Mouse (Mus musculus) monocyte, adult 5-6 weeks (primary cell): Measurements from ENCODE around the gene Atp13a1. TPM values are rescaled to one million over a fixed set of nuclear protein-coding genes. Genes with fewer than 3 reads are reported as not detected.

Experiments
- ATAC-seq: fragments of 153-309, 156-312 bp; replicated peaks from 2 replicates; pipeline ENCODE4 v1.8.0; 2017; ENCODE audit warnings: mild to moderate bottlenecking; ENCODE audit not compliant: low TSS enrichment, insufficient number of reproducible peaks, severe bottlenecking, poor library complexity, low FRiP score
- total RNA-seq: library from RNA; stranded (forward); fragments of 200-1000, 200-491, 200-594 nt; gene quantifications from 3 replicates; pipeline ENCODE4 v1.2.3, GENCODE M21; 2017

Gene Atp13a1
- total RNA-seq, 1 experiment from 2014 or later = 10.5 TPM

DNA sequence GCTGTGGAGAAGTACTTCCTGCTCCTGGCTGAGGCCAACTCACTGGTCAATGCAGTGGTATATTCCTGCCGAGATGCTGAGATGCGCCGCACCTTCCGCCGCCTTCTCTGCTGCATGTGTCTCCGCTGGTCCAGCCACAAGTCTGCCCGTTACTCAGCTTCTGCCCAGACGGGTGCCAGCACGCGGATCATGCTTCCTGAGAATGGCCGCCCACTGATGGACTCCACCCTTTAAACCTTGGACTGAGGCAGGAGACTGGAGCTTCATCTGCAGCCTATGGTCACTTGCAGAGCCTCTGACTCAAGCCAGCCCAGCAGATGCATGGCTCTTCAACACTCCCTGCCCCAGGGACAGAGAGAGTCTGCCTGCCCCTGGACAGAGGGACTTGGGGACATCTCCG lies 35.4 kb downstream of the Atp13a1 start:
- ATAC-seq = no peak

DNA sequence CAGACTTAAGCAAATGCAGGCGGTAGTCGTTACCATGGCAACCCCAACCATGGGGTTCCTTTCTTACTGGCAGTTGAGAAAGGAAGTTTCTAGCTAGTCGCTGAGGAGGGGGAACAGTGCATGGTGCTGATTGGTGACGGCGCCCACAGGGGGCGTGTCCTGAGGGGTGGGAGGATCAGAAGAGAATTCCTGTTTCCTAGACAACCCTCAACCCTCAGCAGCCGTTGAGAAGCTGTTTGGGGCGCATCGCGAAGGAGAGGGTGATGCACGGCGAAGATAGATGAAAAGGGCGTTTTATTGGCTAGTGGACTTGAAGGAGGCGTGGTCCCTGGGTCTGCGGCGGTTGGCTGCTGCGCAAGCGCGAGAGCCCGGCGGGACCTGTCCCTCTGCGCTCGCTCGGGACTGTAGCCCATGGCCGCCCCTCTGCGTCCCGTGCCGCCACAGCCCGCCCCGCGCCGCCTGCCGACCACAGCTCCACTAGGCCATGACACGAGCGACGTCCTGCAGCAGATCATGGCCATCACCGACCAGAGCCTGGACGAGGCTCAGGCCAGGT lies 41.4 kb downstream of the Atp13a1 start, which contains the start of gene Pbx4:
Gene Pbx4, plus strand, starts transcription at position 194 of the 556 bp plus-strand sequence.
- ATAC-seq = peak; percentile 93

DNA sequence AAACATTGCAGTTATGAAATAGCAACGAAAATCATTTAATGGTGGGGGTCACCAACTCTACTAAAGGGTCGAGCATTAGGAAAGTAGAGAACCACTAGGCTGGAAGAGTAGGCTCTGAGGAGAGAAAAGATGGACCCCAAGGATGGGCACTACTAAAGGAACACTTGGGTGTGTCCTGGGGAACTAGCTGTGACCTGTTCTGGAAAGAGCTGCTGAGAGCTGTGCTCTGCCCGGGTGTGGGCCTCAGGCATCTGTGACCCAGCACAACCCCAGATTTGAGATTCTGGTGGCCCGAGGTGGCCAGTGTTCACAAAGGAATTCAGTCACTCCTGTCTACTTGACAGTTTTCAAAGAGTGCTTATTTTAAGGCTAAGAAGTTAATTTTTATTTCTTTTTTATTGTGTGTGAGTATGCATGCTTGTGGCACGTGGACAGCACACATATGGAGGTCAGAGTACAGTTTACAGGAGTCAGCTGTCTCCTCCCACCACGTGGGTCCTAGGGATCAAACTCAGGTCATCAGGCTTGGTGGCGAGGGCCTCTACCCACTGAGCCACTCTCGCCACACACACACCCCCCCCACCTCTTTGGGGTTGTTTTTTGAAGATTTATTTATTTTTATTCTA lies 46.2 kb downstream of the Atp13a1 start:
- no peak for ATAC-seq

DNA sequence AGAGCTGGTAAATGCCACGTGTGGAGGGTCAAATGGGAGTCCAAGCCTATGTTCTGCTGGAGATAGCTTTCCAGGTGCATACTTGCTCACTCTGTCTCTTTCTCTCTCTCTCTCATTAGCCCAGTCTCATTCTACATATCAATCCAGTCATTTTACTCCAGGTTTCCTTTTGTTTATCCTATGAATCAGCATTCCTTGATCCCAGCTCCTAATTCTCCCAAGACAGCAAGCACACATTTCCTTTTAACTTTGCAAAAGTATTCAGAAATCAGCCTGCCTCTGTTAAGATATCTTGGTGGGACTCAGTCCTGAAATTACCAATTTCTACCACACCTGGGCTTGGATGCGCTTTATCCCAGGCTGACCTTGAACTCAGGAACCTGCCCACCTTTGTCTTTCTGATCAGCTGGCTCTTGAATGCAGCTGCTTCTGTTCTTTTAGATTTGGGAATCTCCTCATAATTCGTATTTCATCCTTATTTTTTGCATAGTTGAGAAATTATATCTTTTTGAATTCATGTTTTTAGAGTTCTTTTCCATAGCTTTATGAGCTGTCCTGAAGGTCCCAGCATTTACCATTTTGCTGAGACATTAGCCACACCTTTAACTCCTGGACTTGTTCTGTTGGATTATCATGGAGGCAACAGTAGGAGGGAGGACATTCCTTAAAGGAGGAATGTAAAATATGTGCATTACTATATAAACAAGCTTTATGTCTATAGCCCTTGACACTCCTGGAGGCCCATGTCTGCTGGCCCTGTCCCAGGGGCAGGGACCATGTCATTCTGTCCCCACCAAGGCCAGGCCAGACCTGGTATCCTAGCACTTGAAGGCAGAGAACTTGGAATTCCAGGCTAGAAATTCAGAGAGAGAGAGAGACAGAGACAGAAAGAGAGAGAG lies 56.5 kb downstream of the Atp13a1 start:
- ATAC-seq = no peak

DNA sequence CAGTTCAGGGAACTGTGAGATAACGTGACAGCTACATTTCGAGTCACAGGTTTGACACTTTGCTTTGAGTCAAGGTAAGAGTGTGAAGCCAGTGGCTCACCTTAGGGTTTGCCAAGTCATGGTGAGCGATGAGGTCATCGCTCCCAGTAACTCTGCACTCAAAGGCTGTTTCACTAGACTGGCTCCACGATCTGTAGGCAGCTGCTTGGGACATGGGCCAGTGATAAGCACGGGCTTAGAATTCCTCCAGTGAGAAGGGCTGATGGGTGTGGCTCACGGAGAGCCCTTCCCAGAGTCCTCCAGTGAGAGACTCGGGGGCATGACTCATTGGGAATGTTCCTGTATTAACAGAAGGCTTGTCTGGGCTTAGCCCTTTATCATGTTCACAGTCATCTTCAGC lies 58.0 kb downstream of the Atp13a1 start:
- no peak for ATAC-seq

DNA sequence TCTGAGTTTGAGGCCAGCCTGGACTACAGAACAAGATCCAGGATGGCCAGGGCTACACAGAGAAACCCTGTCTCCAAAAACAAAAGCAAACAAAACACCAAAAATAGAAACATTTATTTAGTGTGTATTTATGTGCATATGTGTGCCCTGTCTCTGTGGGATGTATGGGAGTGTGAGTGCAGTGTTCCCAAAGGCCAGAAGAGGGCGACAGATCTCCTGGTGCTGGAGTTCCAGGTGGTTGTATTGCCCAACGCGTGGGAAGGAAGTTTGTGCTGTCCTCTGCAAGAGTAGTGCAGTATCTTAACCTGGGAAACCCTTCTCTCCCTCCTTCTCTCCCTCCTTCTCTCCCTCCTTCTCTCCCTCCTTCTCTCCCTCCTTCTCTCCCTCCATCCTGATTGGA lies 58.9 kb downstream of the Atp13a1 start:
- no peak; the same call in 1 of the 2 replicates for ATAC-seq

DNA sequence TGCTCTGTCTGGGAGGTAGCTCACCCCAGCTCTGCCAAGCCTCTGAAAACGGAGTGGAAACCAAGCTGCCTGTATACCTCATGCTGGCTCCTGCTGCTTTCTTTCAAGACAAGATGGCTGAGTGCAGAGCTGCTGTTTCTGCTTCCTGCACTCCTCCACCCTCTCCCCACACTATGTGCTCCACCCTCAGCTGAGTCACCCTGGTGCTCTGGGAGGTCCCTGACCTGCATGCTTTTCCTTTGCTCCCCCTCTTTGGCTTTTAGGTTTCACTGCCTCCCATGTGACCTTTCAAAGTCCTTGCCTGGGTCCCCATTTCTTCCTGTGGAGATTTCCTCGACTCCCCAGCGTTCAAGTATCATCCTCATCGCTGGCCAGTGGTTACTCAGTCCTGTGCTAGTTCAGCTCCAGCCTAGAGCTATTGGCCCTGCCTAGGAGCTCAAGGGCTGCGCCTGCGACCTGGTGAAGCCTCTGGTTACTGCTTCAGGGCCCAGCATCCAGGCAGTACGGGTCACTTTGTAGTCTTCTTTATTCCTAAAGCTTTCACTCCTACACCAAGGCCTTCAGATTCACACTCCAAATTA lies 60.1 kb downstream of the Atp13a1 start:
- no peak for ATAC-seq

DNA sequence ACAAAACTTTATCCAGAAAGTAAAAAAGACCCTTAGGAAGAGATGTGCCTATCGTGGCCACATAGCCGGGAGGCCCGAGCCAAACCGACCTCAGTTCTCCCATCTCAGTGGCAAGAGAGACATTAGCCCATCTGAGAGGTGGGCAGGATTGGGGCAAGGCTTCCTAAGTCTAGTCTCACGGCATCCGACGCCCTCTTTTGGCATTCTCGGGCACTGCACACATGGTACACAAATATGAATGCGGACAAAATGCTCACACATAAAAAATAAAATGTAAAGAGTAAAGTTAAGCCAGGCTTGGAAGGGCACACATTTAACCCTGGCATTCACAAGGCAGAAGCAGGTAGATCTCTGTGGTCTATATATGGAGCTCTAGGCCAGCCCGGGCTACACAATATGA lies 62.9 kb downstream of the Atp13a1 start:
- ATAC-seq = no peak

Other genes starting within 250 kb of the Atp13a1 start
- gene Zfp868, start 165.6 kb upstream of the Atp13a1 start, total RNA-seq = 25.9 to 37.5 TPM (median 28.9 TPM) in 3 replicates
- gene Zfp964, start 136.7 kb upstream of the Atp13a1 start, total RNA-seq = 0.10 to 0.32 TPM in 2 of 3 replicates, not detected in the other
- 68.4 to 82.0 TPM (median 80.1 TPM) in 3 replicates for gene Zfp869, start 80.4 kb upstream of the Atp13a1 start, total RNA-seq
- gene Zfp963, start 41.2 kb upstream of the Atp13a1 start, total RNA-seq = 6.5 to 9.4 TPM (median 7.6 TPM) in 3 replicates
- gene Gm20422, start 16.3 kb upstream of the Atp13a1 start, total RNA-seq = not detected in 3 replicates
- 28.2 to 42.8 TPM (median 32.0 TPM) in 3 replicates for gene Zfp866, start within 50 bp of the Atp13a1 start, total RNA-seq
- 112 to 186 TPM (median 157 TPM) in 3 replicates for gene Gmip, start 17.5 kb downstream of the Atp13a1 start, total RNA-seq
- gene Lpar2, start 31.3 kb downstream of the Atp13a1 start, total RNA-seq = 0.11 to 2.0 TPM (median 0.48 TPM) in 3 replicates
- gene Pbx4, start 41.3 kb downstream of the Atp13a1 start, total RNA-seq = 4.5 to 11.8 TPM (median 9.7 TPM) in 3 replicates
- not detected in 3 replicates for gene Cilp2, start 96.5 kb downstream of the Atp13a1 start, total RNA-seq
- gene Tssk6, start 111.0 kb downstream of the Atp13a1 start, total RNA-seq = 0.95 to 1.6 TPM (median 1.1 TPM) in 3 replicates
- gene Ndufa13, start 111.4 kb downstream of the Atp13a1 start, total RNA-seq = 91.2 to 131 TPM (median 108 TPM) in 3 replicates
- gene Yjefn3, start 111.5 kb downstream of the Atp13a1 start, total RNA-seq = not detected in 3 replicates
- 65.6 to 93.7 TPM (median 68.3 TPM) in 3 replicates for gene Gatad2a, start 205.2 kb downstream of the Atp13a1 start, total RNA-seq